Mouse (Mus musculus) CH12.LX (cell line): ENCODE measurements around the gene Lpcat3. TPM values are rescaled to one million over a fixed set of nuclear protein-coding genes. Genes with fewer than 3 reads are reported as not detected.

Experiments
- DNase-seq: peaks from one replicate; pipeline ENCODE4 v3.0.0-alpha.2; 2013; ENCODE audit errors: extremely low read depth
- H3K27ac ChIP-seq: 2 replicates; pipeline ENCODE4 v1.5.1; 2012; ENCODE audit warnings: low read depth, mild to moderate bottlenecking, control low read depth, moderate library complexity; ENCODE audit not compliant: insufficient read depth
- H3K27me3 ChIP-seq: replicated peaks from 2 replicates; pipeline ENCODE3; 2012; ENCODE audit warnings: inconsistent platforms
- H3K36me3 ChIP-seq, 2 experiments: replicated peaks in 1 of 2; 2 replicates each; pipeline versions ENCODE3 to v1.6.1; 2012; ENCODE audit warnings: inconsistent platforms in 1 of 2, low read length in 1 of 2, mild to moderate bottlenecking in 1 of 2, mixed read lengths in 1 of 2, moderate library complexity in 1 of 2; ENCODE audit not compliant: control insufficient read depth in 1 of 2, insufficient read depth in 1 of 2
- H3K4me1 ChIP-seq, 2 experiments: 2 replicates each; pipeline ENCODE4 v1.6.1; 2012; ENCODE audit warnings: inconsistent platforms in 1 of 2, moderate library complexity in 1 of 2; ENCODE audit not compliant: insufficient read depth in 2 of 2, control insufficient read depth in 1 of 2
- H3K4me2 ChIP-seq: 2 replicates; pipeline ENCODE4 v1.6.1; 2012; ENCODE audit warnings: low read depth, mild to moderate bottlenecking, control low read depth; ENCODE audit not compliant: poor library complexity, insufficient read depth, severe bottlenecking
- H3K4me3 ChIP-seq, 3 experiments: fragments of 150-350 bp in 1 of 3; sonication (generic) in 1 of 3; replicated peaks in 1 of 3; 2 replicates each; pipeline versions ENCODE3 to v1.5.1; 2011 to 2012; ENCODE audit warnings: low read depth in 2 of 3, low read length in 2 of 3, mild to moderate bottlenecking in 2 of 3, moderate library complexity in 2 of 3, control low read depth in 1 of 3, improper control_type of control experiment in 1 of 3, inconsistent platforms in 1 of 3, mixed read lengths in 1 of 3; ENCODE audit not compliant: poor library complexity in 1 of 3
- H3K79me2 ChIP-seq: replicated peaks from 2 replicates; pipeline ENCODE4 v1.6.1; 2012; ENCODE audit warnings: mild to moderate bottlenecking, moderate library complexity; ENCODE audit not compliant: control insufficient read depth, poor library complexity, insufficient read depth, severe bottlenecking; ENCODE audit errors: extremely low read depth
- H3K9ac ChIP-seq: 2 replicates; pipeline ENCODE4 v1.6.1; 2012; ENCODE audit warnings: low read depth, mild to moderate bottlenecking, control low read depth, moderate library complexity; ENCODE audit not compliant: insufficient read depth
- H3K9me3 ChIP-seq: replicated peaks from 2 replicates; pipeline ENCODE3; 2012; ENCODE audit warnings: low read length, inconsistent platforms, mixed read lengths
- CHD1 ChIP-seq: IDR thresholded peaks from 2 replicates; pipeline ENCODE4 v1.6.1; 2012; ENCODE audit warnings: low read depth, low read length, improper control_type of control experiment, inconsistent platforms
- CHD2 ChIP-seq: IDR thresholded peaks from 2 replicates; pipeline ENCODE4 v1.6.1; 2011; ENCODE audit warnings: low read length, improper control_type of control experiment
- CTCF ChIP-seq, 2 experiments: IDR thresholded peaks in 1 of 2; conservative IDR thresholded peaks in 1 of 2; 2 replicates each; pipeline ENCODE4 v1.5.1; 2011 to 2012; ENCODE audit warnings: low read depth in 2 of 2, low read length in 2 of 2, improper control_type of control experiment in 1 of 2, inconsistent platforms in 1 of 2, mild to moderate bottlenecking in 1 of 2, moderate library complexity in 1 of 2
- E2F4 ChIP-seq: IDR thresholded peaks from 2 replicates; pipeline ENCODE4 v1.6.1; 2011; ENCODE audit warnings: low read depth, low read length, improper control_type of control experiment; ENCODE audit not compliant: insufficient replicate concordance
- GABPA ChIP-seq: IDR thresholded peaks from 2 replicates; pipeline ENCODE4 v1.6.1; 2012; ENCODE audit warnings: low read depth, low read length, improper control_type of control experiment, inconsistent platforms; ENCODE audit not compliant: insufficient replicate concordance
- IRF4 ChIP-seq: IDR thresholded peaks from 2 replicates; pipeline ENCODE4 v1.6.1; 2014; ENCODE audit warnings: low read depth, mild to moderate bottlenecking, inconsistent platforms, low read length, improper control_type of control experiment
- KAT2A ChIP-seq: IDR thresholded peaks from 2 replicates; pipeline ENCODE4 v1.6.1; 2012; ENCODE audit warnings: low read length, improper control_type of control experiment, inconsistent platforms; ENCODE audit not compliant: insufficient replicate concordance
- MAFK ChIP-seq: IDR thresholded peaks from 2 replicates; pipeline ENCODE4 v1.6.1; 2011; ENCODE audit warnings: low read length, improper control_type of control experiment; ENCODE audit not compliant: insufficient replicate concordance
- MAZ ChIP-seq: IDR thresholded peaks from 2 replicates; pipeline ENCODE4 v1.6.1; 2012; ENCODE audit warnings: low read depth, mild to moderate bottlenecking, inconsistent platforms, low read length, improper control_type of control experiment, moderate library complexity
- MEF2A ChIP-seq: IDR thresholded peaks from 2 replicates; pipeline ENCODE4 v1.6.1; 2014; ENCODE audit warnings: low read depth, mild to moderate bottlenecking, inconsistent platforms, low read length, improper control_type of control experiment, borderline replicate concordance
- MXI1 ChIP-seq: IDR thresholded peaks from 2 replicates; pipeline ENCODE4 v1.6.1; 2011; ENCODE audit warnings: mild to moderate bottlenecking, low read depth, low read length, improper control_type of control experiment
- NRF1 ChIP-seq: IDR thresholded peaks from 2 replicates; pipeline ENCODE4 v1.6.1; 2014; ENCODE audit warnings: low read depth, mild to moderate bottlenecking, inconsistent platforms, low read length, improper control_type of control experiment, moderate library complexity
- PAX5 ChIP-seq: IDR thresholded peaks from 2 replicates; pipeline ENCODE4 v1.6.1; 2012; ENCODE audit warnings: low read length, inconsistent platforms, mixed read lengths
- POLR2A ChIP-seq: IDR thresholded peaks from 2 replicates; pipeline ENCODE4 v1.6.1; 2011; ENCODE audit warnings: low read depth, mild to moderate bottlenecking, improper control_type of control experiment, low read length
- RAD21 ChIP-seq: IDR thresholded peaks from 2 replicates; pipeline ENCODE4 v1.6.1; 2011; ENCODE audit warnings: low read depth, mild to moderate bottlenecking, low read length, improper control_type of control experiment, moderate library complexity
- RCOR1 ChIP-seq: conservative IDR thresholded peaks from 2 replicates; pipeline ENCODE4 v1.6.1; 2012; ENCODE audit warnings: low read depth, mild to moderate bottlenecking, inconsistent platforms, low read length, improper control_type of control experiment
- SMC3 ChIP-seq: IDR thresholded peaks from 2 replicates; pipeline ENCODE4 v1.6.1; 2011; ENCODE audit warnings: low read depth, low read length, improper control_type of control experiment
- USF1 ChIP-seq: IDR thresholded peaks from 2 replicates; pipeline ENCODE4 v1.6.1; 2014; ENCODE audit warnings: low read depth, mild to moderate bottlenecking, inconsistent platforms, low read length, improper control_type of control experiment
- ZC3H11A ChIP-seq: IDR thresholded peaks from 2 replicates; pipeline ENCODE4 v1.6.1; 2012; ENCODE audit warnings: low read depth, mild to moderate bottlenecking, inconsistent platforms, low read length, improper control_type of control experiment
- ZKSCAN1 ChIP-seq: IDR thresholded peaks from 2 replicates; pipeline ENCODE4 v1.6.1; 2012; ENCODE audit warnings: low read depth, inconsistent platforms, low read length, improper control_type of control experiment, borderline replicate concordance
- ZMIZ1 ChIP-seq: IDR thresholded peaks from 2 replicates; pipeline ENCODE4 v1.6.1; 2012; ENCODE audit warnings: low read depth, mild to moderate bottlenecking, inconsistent platforms, low read length, improper control_type of control experiment
- ZNF384 ChIP-seq: IDR thresholded peaks from 2 replicates; pipeline ENCODE4 v1.6.1; 2012; ENCODE audit warnings: low read depth, low read length, improper control_type of control experiment, inconsistent platforms
- dilution Hi-C: fragments of 300-500 bp; cut with MboI; formaldehyde crosslinking; loops from 2 replicates; pipeline ENCODE4 v1.14.3; 2020; ENCODE audit warnings: low sequenced_read_pairs; ENCODE audit not compliant: extremely low pct_unique_long_range_greater_than_20kb, extremely low pct_ligation_motif_present
- in situ Hi-C: fragments of 300-500 bp; cut with MboI; formaldehyde crosslinking; loops from 3 replicates; pipeline ENCODE4 v1.14.3; 2019; ENCODE audit warnings: low sequenced_read_pairs, low pct_ligation_motif_present, low pct_unique_long_range_greater_than_20kb, mixed read lengths
- polyA plus RNA-seq: library from polyadenylated mRNA; unstranded; fragments of >175 nt; gene quantifications from 2 replicates; pipeline ENCODE4 v1.2.1, GENCODE M21; 2012; ENCODE audit warnings: low read depth; ENCODE audit not compliant: insufficient read length
- total RNA-seq, 2 experiments: library from RNA; depleted of rRNA; stranded (reverse); fragments of 300-350 nt in 1 of 2; fragments of >200 nt in 1 of 2; gene quantifications; 2 replicates each; pipeline ENCODE4 v1.2.3; 2012 to 2014

Gene Lpcat3
- total and polyA plus RNA-seq, 3 experiments = 52.9 to 113 (median 77.0) TPM

- TF ChIP-seq ZMIZ1 = peak; percentile 68; the same call in 1 of the 2 replicates
These were observed 49.3 kb downstream of the Lpcat3 start, which contains the start of the genes Emg1 and Phb2 (continued) for GRCm38 (mm10) chr6:124711824-124712782.

GRCm38 (mm10) chr6:124712918-124713317, 50.1 kb downstream of the Lpcat3 start:
- Histone ChIP-seq H3K27ac (peak overlapping the region; percentile 30), H3K9me3 (no peaks in the 10 kb centered on the region), H3K4me3 (peak overlapping the region; percentile 96 to 99 (median 97)), H3K9ac (peak overlapping the region; percentile 91), H3K4me2 (peak overlapping the region; percentile 87), H3K4me1 (peaks cover 24 to 60% of the 10 kb centered on the region in 2 experiments), H3K36me3 (peaks cover 42 to 68% of the 10 kb centered on the region in 2 experiments), H3K27me3 (no peaks in the 10 kb centered on the region), H3K79me2 (peaks cover 68% of the 10 kb centered on the region)
- DNase-seq = no peak
- in situ Hi-C loops = no loop called here
- dilution Hi-C loops = no loop called here
- TF ChIP-seq CTCF (conservative IDR thresholded peaks at IDR 0.05 in 1 of 2, IDR thresholded peaks at IDR 0.05 in 1 of 2; ENCODE audit: low read depth in 2 of 2, low read length in 2 of 2) (no peak), MXI1 (no peak), ZKSCAN1 (no peak), ZNF384 (no peak), RCOR1 (no peak), KAT2A (no peak), IRF4 (no peak), NRF1 (no peak), CHD2 (no peak), MAFK (no peak), POLR2A (no peak; the same call in 1 of the 2 replicates), GABPA (no peak)

- Histone ChIP-seq H3K4me3 (no peak overlapping the region), H3K9ac (no peak overlapping the region), H3K4me2 (no peak overlapping the region), H3K36me3 (peaks cover 43 to 84% of the 10 kb centered on the region in 2 experiments), H3K79me2 (peaks cover 28% of the 10 kb centered on the region), H3K4me1 (peaks cover 27 to 69% of the 10 kb centered on the region in 2 experiments), H3K27ac (no peak overlapping the region), H3K27me3 (no peaks in the 10 kb centered on the region), H3K9me3 (no peaks in the 10 kb centered on the region)
- dilution Hi-C loops (no loop called here), in situ Hi-C loops (no loop called here)
- TF ChIP-seq MAZ (peak; percentile 54; the same call in 1 of the 2 replicates), POLR2A (no peak; the same call in 1 of the 2 replicates), ZKSCAN1 (no peak), RAD21 (peak; percentile 90), MEF2A (peak; percentile 38; the same call in 1 of the 2 replicates), SMC3 (peak; percentile 97), CHD2 (no peak), MXI1 (peak; percentile 52; the same call in 1 of the 2 replicates), CTCF (conservative IDR thresholded peaks at IDR 0.05 in 1 of 2, IDR thresholded peaks at IDR 0.05 in 1 of 2; ENCODE audit: low read depth in 2 of 2, low read length in 2 of 2) (peak in 1 of 2 experiments; percentile 93; a peak in 3 of 4 replicates), IRF4 (peak; percentile 55), E2F4 (no peak), PAX5 (no peak), ZC3H11A (peak; percentile 91), CHD1 (no peak), USF1 (no peak)
- DNase-seq = peak; percentile 71
These were observed 54.1 kb downstream of the Lpcat3 start for GRCm38 (mm10) chr6:124716864-124717490.
